Mouse (Mus musculus): ENCODE data around the gene Kcnd3.

GRCm38 (mm10) chr3:105520446-105520845 lies 68.3 kb downstream of the Kcnd3 start:
- TF ChIP-seq CTCF (conservative IDR thresholded peaks at IDR 0.05; ENCODE audit: insufficient read depth, insufficient read length, low read depth, low read length) (no peak), POLR2A (IDR thresholded peaks at IDR 0.05; ENCODE audit: low read depth, low read length) (no peak)
